Mouse (Mus musculus) gastrocnemius, postnatal 14 days (tissue): ENCODE data around the gene Peak1. TPM values are rescaled to one million over a fixed set of nuclear protein-coding genes. Genes with fewer than 3 reads are reported as not detected.
"Not testable (repeated sequence)": the region's sequence is repeated elsewhere in the genome, so short reads cannot be mapped to it uniquely, and the experiment has no call there.

Source experiments
- DNase-seq: peaks from one replicate; pipeline ENCODE4 v3.0.0; 2021; ENCODE audit warnings: mixed read lengths
- intact Hi-C: fragments of 180-260 bp; cut with DNase I; formaldehyde crosslinking; loops from one replicate; pipeline ENCODE4 v1.15.1; 2025; ENCODE audit warnings: low total_unique reads
- long read RNA-seq, 2 experiments: library from polyadenylated mRNA; stranded (forward); transcript quantifications; one replicate each; pipeline ENCODE4 v2.0.0; 2021
- total RNA-seq, 2 experiments: library from RNA; stranded (reverse); gene quantifications; 2 replicates each; pipeline ENCODE4 v1.2.3; 2021

Peak1 gene
- 10 to 100 TPM; 17.1 to 18.3 TPM for total RNA-seq
- long read RNA-seq, experiment 1, full-length matches to known transcripts, result 1 of 1 reads
- long read RNA-seq, experiment 1, partial matches to known transcripts, result 0 of 1 reads
- long read RNA-seq, experiment 1, other reads (novel, unspliced or antisense), result 0 of 1 reads
- long read RNA-seq, experiment 2, result 0 reads

DNA sequence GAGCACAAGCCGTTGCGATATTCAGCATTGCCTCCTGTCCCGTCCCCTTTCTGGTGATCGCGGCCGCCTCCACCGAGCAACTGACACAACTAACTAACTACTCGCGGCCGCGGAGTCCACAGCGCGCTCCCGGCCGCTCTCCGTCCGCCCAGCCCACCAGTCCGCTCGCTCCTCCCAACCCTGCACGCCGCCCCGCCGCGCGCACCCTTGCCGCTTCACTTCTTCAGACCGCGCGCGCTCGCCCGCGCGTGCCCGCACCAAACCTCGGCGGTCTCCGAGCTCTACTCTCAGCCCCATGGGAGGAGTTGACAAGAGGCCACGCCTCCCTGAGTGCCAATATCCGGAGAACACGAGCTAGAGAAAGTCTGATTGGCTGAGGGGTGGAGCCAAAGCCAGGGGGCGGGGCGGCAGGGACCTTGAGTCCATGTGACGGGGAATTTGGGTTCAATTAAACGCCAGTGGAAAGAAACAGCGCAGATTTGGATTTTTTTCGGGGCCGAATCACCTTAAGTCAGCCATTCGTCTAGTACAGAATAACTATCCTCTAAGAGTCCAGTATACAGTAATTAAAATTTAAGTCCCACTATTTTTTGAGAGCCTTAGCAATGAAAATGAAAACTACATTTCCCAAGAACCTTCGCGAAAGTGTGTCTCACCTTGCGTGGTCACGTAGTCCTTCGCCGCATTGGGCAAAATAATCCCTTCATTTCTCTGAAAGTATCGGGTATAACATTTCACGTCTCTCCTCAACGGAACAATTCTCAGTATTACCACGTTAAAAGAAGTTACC, at the start of gene Peak1, which contains the start of gene Hmg20a:
Gene Peak1 (minus strand): TSS at position 120 of the 790 bp plus-strand sequence.
Gene Hmg20a (plus strand): TSS at position 662 of the 790 bp plus-strand sequence.
- peak; percentile 100 for DNase-seq
- intact Hi-C loops, result loop anchor here (5.0 to 10.0 kb wide), 2 partner anchors 89 to 153 kb away; no protein-coding TSS in a partner anchor

DNA sequence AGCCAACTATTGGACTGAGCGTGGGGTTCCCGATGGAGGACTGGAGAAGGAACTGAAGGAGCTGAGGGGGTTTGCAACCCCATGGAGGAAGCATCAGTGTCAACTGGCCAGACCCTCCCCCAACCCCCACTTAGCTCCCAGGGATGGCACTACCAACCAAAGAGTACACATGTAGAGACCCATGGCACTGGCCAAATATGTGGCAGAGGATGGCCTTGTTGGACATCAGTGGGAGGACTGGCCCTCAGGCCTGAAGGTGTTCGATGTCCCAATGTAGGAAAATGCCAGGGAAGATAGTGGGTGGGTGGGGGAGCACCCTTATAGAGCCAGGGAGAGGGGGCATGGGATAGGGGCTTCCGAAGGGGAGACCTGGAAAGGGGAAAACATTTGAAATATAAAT, 48.4 kb upstream of the Peak1 start:
- DNase-seq, result no peak
- intact Hi-C loops, result no loop called here

DNA sequence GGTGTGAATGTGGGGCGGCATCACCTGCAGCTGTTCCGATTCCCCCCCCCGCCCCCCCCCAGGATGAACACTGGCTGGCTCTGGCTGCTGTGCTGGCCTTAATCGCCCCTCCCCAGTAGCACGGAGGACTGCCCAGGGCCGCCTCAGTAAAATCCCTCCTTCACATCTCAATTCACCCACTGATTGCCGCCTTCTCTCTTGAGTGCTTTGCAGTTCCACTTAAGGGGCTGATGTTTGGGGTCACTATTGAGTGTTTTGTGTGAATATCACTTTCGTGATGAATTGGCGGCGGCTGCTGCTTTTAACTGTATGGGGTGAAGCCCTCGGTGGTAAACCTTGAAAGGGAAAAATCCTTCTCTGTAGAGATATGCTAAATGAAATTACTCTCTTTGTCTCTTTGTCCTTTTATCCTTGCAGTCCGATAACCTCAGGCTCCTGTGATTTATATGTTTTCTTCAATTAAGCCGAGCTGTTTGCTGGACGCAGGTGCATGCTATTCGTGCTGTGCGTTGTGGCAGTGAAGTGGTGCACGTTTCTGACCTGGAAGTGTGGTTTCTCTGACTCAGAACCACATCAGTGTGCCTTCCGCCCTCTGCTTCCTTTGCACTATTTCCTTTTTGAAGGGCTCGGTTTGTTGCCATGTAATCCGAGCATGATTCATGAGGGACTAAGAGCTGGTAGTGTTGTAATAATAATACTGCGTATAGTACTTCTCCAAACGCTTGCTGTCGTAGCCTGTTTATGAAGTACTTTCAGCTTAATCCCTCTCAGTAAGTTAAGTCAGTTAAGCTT, 47.2 kb upstream of the Peak1 start:
- no peak for DNase-seq
- intact Hi-C loops, result no loop called here

DNA sequence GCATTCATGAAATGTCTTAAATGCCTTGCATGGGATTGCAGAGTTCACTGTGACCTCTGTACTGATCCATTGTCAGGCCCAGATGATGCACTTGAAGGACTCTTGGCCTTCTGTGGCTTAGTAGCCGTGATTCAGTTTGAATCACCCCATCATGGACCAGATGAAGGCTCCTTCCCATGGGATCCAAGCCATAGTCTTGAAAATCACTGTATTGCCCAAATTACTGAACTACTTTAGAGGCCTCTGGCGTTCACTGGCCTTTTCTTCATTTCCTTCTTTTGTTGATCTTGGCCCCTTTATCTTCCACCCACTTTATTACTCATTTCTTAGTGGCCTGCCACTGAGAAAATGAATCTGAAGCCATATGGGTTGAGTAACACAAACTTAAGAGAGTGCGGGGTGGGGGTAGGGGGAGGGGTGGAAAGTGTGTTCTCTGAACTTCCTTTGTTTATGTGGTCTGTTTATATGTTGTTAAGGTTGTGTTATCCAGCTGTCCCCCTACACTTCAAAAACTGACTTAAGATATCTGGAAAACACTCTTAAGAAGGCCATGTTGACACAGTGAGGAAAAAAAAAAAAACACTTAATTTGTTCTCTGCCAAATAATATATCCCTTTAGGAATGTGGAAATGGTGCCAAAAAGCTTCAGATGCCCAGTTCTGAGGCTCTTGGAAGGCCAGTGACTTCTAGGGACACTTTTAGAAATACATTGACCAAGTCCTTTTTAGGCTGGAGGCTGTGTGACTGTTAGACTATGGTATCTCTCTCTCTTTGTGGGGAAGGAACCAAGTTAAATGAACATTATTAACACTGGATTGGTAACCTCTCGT, 46.0 kb upstream of the Peak1 start:
- intact Hi-C loops, result no loop called here

DNA sequence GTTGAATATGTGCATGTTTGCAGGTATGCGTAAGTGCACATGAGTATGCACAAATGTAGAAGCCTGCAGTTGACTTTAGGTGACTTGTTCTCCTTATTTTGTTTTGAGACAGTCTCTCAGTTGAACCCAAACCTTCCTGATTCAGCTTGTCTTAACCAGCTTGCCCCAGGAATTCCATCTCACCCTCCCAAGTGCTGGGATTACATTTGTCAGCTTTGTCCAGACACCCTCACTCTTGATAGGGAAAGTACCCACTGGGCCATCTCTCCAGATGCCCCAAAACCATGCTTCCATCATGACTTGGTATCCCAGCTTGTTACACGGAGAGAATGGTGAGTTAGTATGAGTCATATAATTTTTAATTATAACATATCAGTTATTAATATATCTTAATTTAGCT, 45.2 kb upstream of the Peak1 start:
- DNase-seq, result no peak
- intact Hi-C loops, result no loop called here

More for the DNA sequence above, 46.0 kb upstream of the Peak1 start:
- DNase-seq, result peak; percentile 6

DNA sequence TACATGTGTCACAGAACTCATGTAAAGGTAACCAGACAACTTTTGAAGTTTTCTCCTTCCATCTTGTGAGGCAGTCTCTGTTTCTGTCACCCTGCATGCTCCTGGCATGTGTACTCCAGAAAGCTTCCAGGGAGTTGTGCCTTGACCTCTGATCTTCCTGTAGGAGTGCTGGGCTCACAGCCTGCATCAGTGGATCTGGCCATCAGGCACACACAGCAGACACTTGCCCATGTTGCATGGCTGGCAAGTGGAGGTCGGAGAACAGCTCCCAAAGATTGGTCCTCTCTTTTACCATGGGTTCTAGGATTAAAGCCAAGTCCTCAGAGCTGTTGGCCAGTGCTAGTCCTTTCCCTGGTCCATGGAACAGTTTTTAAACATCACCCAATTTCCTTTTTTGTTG, 44.7 kb upstream of the Peak1 start:
- intact Hi-C loops, result no loop called here
- no peak for DNase-seq

DNA sequence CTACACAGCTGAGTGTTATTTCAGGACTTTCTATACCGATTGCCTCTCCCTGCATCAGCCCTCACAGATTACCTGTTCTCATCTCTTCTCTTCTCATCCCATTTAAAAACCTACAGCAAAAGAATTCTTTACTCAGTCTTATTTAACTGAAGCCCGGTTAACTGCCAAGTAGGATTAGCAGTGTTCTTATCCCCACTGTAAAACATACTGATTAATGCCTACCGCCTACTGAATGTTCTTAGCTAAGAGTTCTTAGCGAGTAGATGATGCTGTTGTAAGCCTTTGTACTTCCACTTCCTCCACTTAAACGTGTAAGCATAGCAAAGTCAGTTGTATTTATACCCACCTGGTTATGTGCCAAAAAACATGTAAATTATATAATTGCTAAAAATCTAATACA, 43.1 kb upstream of the Peak1 start:
- intact Hi-C loops, result no loop called here
- DNase-seq, result no peak

DNA sequence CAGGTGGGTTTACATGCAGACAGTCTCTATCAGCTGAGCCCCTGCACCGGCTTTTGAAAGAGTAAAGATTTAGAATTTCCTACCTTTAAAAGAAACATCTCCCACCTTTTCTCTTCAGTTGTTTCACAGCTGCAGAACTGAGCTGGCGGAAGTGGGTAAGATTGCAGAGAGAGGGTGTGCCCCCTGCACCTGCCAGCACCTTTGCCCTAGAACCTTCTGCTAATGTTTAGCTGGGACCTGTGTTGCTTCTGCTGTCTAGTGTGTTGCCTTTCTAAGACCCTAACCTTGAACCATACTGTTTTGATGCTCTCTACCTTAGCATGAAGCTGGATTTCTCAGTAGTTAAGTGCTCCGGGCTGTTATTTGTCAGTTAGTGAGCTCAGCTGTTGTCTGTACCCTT, 38.6 kb upstream of the Peak1 start:
- no peak for DNase-seq
- intact Hi-C loops, result no loop called here

DNA sequence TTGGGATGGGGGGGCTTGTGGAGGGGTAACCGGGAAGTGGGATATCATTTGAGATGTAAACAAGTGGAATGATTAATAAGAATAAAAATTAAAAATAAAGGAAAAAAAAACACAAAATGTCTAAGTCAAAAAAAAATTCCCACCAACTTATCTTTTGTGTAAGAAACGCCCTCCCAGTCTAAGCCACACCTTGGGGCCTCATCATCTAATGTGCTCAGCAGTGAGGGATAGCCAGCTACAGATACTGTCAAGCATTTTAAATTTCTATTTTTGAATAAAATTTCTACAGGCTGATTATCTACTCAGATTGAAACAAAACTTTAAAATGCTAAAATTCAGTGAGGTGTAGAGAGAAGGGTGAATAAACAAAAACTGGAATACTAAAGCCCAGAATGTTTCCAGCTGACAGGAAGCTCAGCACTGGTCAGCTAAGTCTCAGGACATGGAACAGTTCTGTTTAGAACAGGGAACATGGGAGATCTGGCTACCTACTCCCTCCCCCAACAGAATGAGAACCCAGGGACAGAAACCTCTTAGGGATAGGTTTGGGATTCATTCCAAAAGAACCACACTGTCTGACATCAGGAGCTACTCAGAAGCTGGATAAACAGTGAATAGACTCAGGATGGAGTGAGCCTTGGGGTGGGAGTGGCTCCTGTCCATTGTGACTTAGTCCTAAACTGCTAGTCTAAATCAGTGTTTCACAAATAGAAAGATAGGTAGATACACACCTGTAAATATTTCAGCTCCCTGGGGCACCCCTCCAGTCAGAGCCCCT, 35.4 kb upstream of the Peak1 start:
- DNase-seq, result no peak
- intact Hi-C loops, result no loop called here

DNA sequence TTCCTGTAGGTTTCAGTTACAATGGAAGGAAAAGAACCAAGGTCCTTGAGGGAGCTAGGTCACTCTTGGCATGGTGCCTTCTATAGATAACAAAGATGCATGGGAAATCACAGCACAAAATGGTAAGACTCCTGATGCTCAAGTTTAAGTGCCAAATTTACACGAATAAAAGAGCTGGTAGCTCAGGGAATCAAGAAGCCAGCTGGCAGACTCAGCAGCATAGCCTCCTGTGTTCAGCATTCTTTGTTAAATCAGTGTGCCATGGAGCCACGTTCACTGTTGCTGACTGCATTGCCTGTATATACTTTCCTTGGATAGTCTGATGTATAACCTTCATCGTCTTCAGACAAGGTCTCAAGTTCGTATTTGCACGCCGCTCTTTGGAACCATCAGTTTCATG, 33.7 kb upstream of the Peak1 start:
- intact Hi-C loops, result no loop called here
- DNase-seq, result no peak

DNA sequence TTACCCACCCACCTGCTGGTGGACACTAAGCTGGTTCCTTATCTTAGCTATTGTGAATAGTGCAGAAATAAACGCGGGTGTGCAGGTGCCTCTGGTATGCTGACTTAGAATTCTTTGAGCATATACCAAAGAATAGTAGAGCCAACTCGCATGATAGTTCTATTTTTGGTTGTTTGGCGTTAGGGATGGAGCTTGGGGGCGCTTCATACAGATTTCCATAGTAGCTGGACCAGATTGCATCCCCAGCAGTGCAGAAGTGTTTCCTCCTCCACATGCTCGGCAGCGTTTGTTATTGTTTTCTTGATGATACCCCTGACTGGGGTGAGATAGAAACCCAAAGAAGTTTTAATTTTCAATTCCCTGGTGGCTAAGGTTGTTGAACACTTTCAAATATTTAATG, 21.8 kb upstream of the Peak1 start:
- DNase-seq, result no peak
- intact Hi-C loops, result no loop called here

DNA sequence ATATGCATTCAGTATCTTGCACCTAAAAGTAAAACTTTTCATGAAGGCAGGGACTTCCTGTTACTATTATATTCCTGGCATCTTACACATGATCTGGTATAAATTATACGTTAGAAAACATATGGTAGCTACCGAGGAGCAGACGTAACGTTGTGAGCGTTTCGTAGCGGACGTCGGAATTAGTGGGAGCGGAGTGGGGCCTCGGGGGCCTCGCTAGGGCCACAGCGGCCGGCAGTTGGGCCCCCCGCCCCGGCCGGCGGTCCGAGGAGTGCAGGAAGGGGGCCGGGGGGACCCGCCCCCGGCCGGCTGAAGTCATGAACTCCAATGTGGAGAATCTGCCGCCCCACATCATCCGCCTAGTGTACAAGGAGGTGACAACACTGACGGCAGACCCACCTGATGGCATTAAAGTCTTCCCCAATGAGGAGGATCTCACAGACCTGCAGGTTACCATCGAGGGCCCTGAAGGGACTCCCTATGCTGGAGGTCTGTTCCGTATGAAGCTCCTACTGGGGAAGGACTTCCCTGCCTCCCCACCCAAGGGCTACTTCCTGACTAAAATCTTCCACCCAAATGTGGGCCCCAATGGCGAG, 19.5 kb upstream of the Peak1 start:
- intact Hi-C loops, DNase-seq: not testable (repeated sequence)

DNA sequence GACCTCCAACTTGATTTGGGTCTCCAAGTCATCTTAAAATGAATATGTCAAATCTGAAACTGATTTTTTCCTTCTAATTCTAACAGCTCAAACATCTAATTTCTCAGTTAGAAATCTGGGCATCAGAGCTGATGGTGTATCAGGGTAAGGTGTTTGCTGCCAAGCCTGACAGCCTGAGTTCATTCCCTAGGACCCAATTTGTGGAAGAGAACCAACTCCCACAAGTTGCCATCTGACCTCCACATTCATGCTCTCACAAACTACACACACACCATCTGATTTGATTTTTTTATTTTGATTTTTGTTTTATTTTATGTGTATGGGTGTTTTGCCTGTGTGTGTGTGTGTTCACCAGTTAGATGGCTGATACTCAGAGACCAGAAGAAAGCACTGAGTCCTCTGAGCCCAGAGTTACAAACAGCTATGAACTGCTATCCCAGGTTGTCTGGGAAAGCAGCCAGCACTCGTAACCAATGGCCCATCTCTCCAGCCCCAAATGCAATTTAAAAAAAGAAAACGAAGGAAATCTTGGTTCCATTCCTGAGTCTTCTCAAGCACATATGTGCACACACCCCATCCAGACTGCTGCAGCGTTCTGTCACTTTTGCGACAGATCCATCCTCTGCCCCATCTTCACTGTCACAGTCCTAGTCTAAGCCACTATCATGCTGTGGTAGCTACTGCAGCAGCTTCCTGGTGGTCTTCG, 18.1 kb upstream of the Peak1 start:
- intact Hi-C loops, result no loop called here
- peak; percentile 18 for DNase-seq

DNA sequence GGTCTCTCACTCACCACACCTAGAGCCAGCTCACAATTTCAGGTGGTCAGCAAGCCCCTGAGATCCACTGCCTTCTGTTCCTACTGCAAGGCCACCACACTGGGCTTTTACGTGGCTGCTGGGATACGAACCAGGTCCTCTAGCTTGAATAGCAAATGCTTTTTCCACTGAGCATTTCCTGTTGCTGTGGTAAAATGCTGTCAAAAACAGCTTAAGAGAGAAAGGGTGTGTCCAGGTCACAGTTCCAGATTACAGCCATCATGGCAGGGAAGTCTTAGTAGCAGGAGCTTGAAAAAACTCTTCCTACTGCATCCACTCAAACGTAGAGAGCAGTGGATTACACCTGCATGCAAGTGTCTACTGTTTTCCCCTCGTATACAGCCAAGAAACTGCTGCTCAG, 7.0 kb upstream of the Peak1 start:
- intact Hi-C loops, result no loop called here
- DNase-seq, result no peak

DNA sequence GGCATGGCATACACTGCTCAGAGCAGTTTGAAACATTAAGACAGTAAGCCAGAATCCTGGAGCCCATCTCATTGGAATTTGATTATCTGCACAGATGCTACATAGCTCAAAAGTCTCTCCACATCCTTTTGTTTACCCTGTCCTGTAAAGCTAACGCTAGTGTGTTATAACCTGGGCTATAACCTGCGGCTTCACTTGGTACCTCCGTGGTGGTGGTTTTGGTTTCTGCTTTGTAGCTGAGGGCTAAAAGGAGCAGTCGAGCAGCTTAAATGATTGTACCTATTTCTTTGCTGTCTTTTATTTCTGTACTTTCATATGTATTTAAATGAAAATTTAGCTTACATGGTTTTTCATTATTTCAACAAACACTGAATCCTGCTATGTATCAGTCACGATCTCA, 4.1 kb upstream of the Peak1 start:
- intact Hi-C loops, result no loop called here
- DNase-seq, result no peak

DNA sequence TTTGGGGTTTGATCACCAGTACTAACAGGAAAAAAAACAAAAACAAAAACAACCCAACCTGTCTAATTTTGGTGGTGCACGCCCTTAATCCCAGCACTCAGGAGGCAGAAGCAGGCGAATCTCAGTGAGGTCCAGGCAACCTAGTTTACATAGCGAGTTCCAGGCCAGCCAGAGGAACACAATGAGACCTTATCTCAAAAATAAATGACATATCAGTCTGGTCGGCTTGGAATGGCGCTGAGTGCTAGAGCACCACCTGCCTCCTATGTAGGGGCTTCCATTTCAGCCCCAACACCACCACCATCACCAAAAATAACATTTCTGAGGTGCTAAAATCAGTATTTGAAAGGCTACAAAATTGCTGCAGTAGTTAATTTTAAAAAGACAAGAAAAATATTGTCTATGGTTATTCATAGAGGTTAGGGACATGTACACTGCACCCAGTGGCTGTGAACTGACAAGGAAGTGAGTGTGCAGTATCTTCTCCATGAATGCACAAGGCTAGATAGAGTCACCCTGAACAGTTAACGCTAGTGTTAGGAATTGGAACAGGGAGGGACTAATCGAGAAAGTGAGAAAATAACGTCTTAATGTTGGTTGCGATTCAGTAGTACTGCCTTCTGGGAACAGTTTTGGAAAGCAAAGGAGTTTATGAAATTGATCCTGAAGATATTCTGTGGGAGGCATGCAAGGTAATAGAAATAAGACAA, 3.2 kb upstream of the Peak1 start:
- no peak for DNase-seq
- intact Hi-C loops, result no loop called here

DNA sequence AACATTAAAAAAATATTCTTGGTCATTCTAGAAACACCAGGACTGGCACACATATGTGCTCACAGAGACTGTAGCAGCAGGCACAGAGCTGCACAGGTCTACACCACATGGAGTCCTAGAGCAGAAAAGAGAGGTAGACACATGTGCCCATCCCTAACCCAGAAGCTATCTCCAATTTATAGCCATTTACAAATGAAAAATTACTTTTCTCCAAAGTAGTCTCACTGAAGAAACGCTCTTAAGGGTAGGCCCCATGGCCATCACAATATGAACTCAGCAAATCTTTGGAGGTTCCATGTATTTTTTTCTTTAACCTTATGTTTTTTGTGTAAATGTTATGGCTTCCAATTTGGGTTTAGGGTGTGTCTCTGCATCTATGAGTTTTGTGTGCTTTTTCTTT, 2.4 kb upstream of the Peak1 start:
- intact Hi-C loops, result no loop called here
- DNase-seq, result no peak
